Mouse (Mus musculus): ENCODE results near the gene Trak1.

Gene Trak1

GRCm38 (mm10) chr9:121366864-121367245 lies 69.6 kb downstream of the Trak1 start:
- intact Hi-C loops (cut with DNase I): no loop called here

- intact Hi-C loops (cut with DNase I): no loop called here
Measured at GRCm38 (mm10) chr9:121369573-121369972, 72.3 kb downstream of the Trak1 start.

GRCm38 (mm10) chr9:121371346-121371891 lies 74.1 kb downstream of the Trak1 start:
- intact Hi-C loops (cut with DNase I): loop anchor here (5.0 kb wide), 1 partner anchor 89 kb away; no protein-coding TSS in a partner anchor

- intact Hi-C loops (cut with DNase I): loop anchor here (5.0 kb wide), 1 partner anchor 90 kb away; no protein-coding TSS in a partner anchor
Measured at GRCm38 (mm10) chr9:121371946-121372646, 74.8 kb downstream of the Trak1 start.

GRCm38 (mm10) chr9:121373107-121373506 lies 75.8 kb downstream of the Trak1 start:
- intact Hi-C loops (cut with DNase I): loop anchor here (5.0 kb wide), 1 partner anchor 91 kb away; no protein-coding TSS in a partner anchor

GRCm38 (mm10) chr9:121373512-121373911 lies 76.2 kb downstream of the Trak1 start:
- intact Hi-C loops (cut with DNase I): loop anchor here (5.0 kb wide), 1 partner anchor 91 kb away; no protein-coding TSS in a partner anchor

GRCm38 (mm10) chr9:121374076-121374863 lies 77.0 kb downstream of the Trak1 start:
- intact Hi-C loops (cut with DNase I): loop anchor here (2.0 to 5.0 kb wide), 2 partner anchors 92 to 125 kb away; no protein-coding TSS in a partner anchor

GRCm38 (mm10) chr9:121374864-121375255 lies 77.6 kb downstream of the Trak1 start:
- intact Hi-C loops (cut with DNase I): loop anchor here (2.0 to 5.0 kb wide), 2 partner anchors 93 to 126 kb away; no protein-coding TSS in a partner anchor

- intact Hi-C loops (cut with DNase I): no loop called here
Measured at GRCm38 (mm10) chr9:121376094-121376493, 78.8 kb downstream of the Trak1 start.

- intact Hi-C loops (cut with DNase I): loop anchor here (5.0 kb wide), 1 partner anchor 227 kb away; no protein-coding TSS in a partner anchor
Measured at GRCm38 (mm10) chr9:121380310-121380920, 83.1 kb downstream of the Trak1 start.

- intact Hi-C loops (cut with DNase I): loop anchor here (5.0 kb wide), 1 partner anchor 226 kb away; no protein-coding TSS in a partner anchor
Measured at GRCm38 (mm10) chr9:121381678-121382297, 84.5 kb downstream of the Trak1 start.

GRCm38 (mm10) chr9:121382568-121382967 lies 85.3 kb downstream of the Trak1 start:
- intact Hi-C loops (cut with DNase I): loop anchor here (5.0 kb wide), 1 partner anchor 225 kb away; no protein-coding TSS in a partner anchor

- intact Hi-C loops (cut with DNase I): loop anchor here (5.0 kb wide), 1 partner anchor 224 kb away; no protein-coding TSS in a partner anchor
Measured at GRCm38 (mm10) chr9:121383180-121383586, 85.9 kb downstream of the Trak1 start.

- intact Hi-C loops (cut with DNase I): loop anchor here (5.0 kb wide), 1 partner anchor 223 kb away; no protein-coding TSS in a partner anchor
Measured at GRCm38 (mm10) chr9:121384620-121385019, 87.3 kb downstream of the Trak1 start.

GRCm38 (mm10) chr9:121385091-121385748 lies 87.9 kb downstream of the Trak1 start:
- intact Hi-C loops (cut with DNase I): no loop called here

- intact Hi-C loops (cut with DNase I): no loop called here
Measured at GRCm38 (mm10) chr9:121385749-121386350, 88.5 kb downstream of the Trak1 start.

GRCm38 (mm10) chr9:121387539-121388272 lies 90.4 kb downstream of the Trak1 start:
- intact Hi-C loops (cut with DNase I): no loop called here

GRCm38 (mm10) chr9:121388273-121388931 lies 91.1 kb downstream of the Trak1 start:
- intact Hi-C loops (cut with DNase I): no loop called here
